Mouse (Mus musculus): ENCODE data around the gene Npy4r. TPM values are rescaled to one million over a fixed set of nuclear protein-coding genes. Genes with fewer than 3 reads are reported as not detected.

Gene Npy4r
- polyA plus RNA-seq, 2 experiments, result 0.01 TPM; not detected in 1

DNA sequence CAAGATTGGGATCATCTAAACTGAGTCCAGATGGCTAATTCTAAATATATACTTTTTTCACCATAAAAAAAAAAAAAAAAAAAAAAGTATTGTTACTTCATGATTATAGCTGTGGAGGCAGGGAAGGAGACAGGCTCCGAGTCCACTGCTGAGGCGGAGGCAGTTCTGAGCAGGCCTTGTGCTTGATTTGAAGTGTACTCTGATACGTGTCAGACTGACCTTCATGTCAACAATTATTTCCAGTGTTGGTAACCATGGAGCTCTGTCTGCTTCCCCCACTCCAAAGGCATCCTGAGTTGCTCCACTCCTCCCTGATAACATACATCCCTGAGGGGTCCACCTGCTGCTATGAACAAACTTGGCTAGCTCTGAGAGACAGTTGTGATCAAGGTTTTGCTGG lies 18.8 kb upstream of the Npy4r start:
- Histone ChIP-seq H3K9me3 (ENCODE audit: control insufficient read depth, low read length) (no peaks in the 10 kb centered on the region), H3K36me3 (replicated peaks; ENCODE audit: control insufficient read depth, insufficient read depth, low read depth) (no peaks in the 10 kb centered on the region), H3K27me3 (ENCODE audit: control insufficient read depth, insufficient read depth, low read length) (no peaks in the 10 kb centered on the region), H3K27ac (no peak overlapping the region), H3K9ac (replicated peaks) (no peak overlapping the region), H3K4me2 (ENCODE audit: low read depth) (no peak overlapping the region), H3K4me1 (replicated peaks; ENCODE audit: control insufficient read depth in 2 of 2, insufficient read depth in 2 of 2, low read length in 1 of 2) (no peaks in the 10 kb centered on the region), H3K4me3 (ENCODE audit: insufficient read depth in 1 of 2, low read depth in 2 of 2, low read length in 2 of 2) (no peak overlapping the region)
- ATAC-seq (ENCODE audit: insufficient read depth) (no peak), DNase-seq (ENCODE audit: low read depth in 3 of 3, low spot score in 3 of 3) (no peak)
- 72% methylated on average over 3 of the region's 3 CpGs for WGBS (ENCODE audit: insufficient replicate concordance)
- TF ChIP-seq CTCF (IDR thresholded peaks at IDR 0.05; ENCODE audit: low read depth), result no peak
- TF ChIP-seq EP300 (IDR thresholded peaks at IDR 0.05; ENCODE audit: low read depth), result no peak

DNA sequence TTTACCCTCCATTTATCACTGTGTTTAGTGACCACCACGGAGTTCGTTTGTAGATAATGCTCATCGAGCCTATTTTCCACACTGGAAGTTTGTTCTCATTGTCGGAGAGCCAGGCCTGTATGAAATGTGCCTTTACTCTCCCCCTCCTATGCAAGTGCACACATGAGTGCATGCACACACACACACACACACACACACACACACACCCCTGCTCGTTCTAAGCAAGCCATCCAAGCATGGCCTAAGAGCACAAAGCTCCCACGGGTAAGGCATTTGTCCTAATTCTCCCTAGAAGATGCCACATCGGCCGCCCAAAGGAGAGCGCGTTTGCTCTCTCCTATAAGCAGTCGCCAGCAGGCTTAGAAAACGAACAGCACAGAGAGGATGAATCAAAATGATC lies 3.5 kb upstream of the Npy4r start:
- no peak overlapping the region for H3K4me3 ChIP-seq (ENCODE audit: insufficient read depth in 1 of 2, low read depth in 2 of 2, low read length in 2 of 2)
- no peaks in the 10 kb centered on the region for H3K9me3 ChIP-seq (ENCODE audit: control insufficient read depth, low read length)
- ATAC-seq (ENCODE audit: insufficient read depth) (no peak), DNase-seq (ENCODE audit: low read depth in 3 of 3, low spot score in 3 of 3) (no peak)
- no peak overlapping the region for H3K27ac ChIP-seq
- H3K4me1 ChIP-seq (replicated peaks; ENCODE audit: control insufficient read depth in 2 of 2, insufficient read depth in 2 of 2, low read length in 1 of 2), result no peaks in the 10 kb centered on the region
- TF ChIP-seq EP300 (IDR thresholded peaks at IDR 0.05; ENCODE audit: low read depth) (no peak), CTCF (IDR thresholded peaks at IDR 0.05; ENCODE audit: low read depth) (no peak)
- H3K27me3 ChIP-seq (ENCODE audit: control insufficient read depth, insufficient read depth, low read length), result no peaks in the 10 kb centered on the region
- WGBS (ENCODE audit: insufficient replicate concordance), result 65% methylated on average over 12 of the region's 12 CpGs
- H3K36me3 ChIP-seq (replicated peaks; ENCODE audit: control insufficient read depth, insufficient read depth, low read depth), result no peaks in the 10 kb centered on the region
- no peak overlapping the region for H3K4me2 ChIP-seq (ENCODE audit: low read depth)
- H3K9ac ChIP-seq (replicated peaks), result no peak overlapping the region

DNA sequence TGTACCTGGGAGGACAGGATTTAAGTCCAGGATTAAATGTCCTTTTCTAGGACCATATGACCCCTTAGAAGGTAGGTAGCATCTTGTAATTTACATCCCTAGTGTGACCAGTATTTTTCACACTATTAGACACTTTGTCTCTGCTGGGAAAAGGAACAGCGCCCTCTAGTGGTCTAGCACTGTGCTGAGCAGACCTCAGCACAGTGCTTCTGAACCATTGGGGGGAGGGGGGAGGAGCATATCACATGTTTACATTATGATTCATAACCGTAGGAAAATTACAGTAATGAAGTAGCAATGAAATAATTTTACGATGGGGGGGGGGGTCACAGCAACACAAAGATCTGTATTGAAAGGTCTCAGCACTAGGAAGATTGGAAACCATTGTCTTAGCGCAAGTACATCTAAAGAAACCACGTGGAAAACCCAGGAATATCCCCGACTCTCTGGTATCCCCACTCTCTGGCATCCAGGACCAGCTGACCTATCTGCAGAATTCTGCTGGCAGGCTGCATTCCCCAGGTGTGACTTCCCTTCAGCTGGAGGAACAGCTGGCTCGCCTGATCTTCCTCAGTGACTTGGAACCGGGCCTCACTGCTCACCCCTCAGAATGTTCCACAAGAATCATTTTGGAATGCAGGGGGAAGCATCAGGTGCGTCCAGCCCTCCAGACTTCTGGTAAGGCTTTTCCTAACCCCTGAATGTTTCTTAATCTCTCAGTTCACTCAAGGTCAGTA lies 2.5 kb upstream of the Npy4r start:
- Histone ChIP-seq H3K4me1 (replicated peaks; ENCODE audit: control insufficient read depth in 2 of 2, insufficient read depth in 2 of 2, low read length in 1 of 2) (no peaks in the 10 kb centered on the region), H3K27me3 (ENCODE audit: control insufficient read depth, insufficient read depth, low read length) (no peaks in the 10 kb centered on the region), H3K36me3 (replicated peaks; ENCODE audit: control insufficient read depth, insufficient read depth, low read depth) (no peaks in the 10 kb centered on the region), H3K9ac (replicated peaks) (no peak overlapping the region), H3K27ac (no peak overlapping the region), H3K4me3 (ENCODE audit: insufficient read depth in 1 of 2, low read depth in 2 of 2, low read length in 2 of 2) (no peak overlapping the region), H3K9me3 (ENCODE audit: control insufficient read depth, low read length) (no peaks in the 10 kb centered on the region), H3K4me2 (ENCODE audit: low read depth) (no peak overlapping the region)
- peak; percentile 3 to 12 (median 11) for DNase-seq (ENCODE audit: low read depth in 3 of 3, low spot score in 3 of 3)
- WGBS (ENCODE audit: insufficient replicate concordance), result 46% methylated on average over 9 of the region's 9 CpGs
- ATAC-seq (ENCODE audit: insufficient read depth), result no peak
- TF ChIP-seq EP300 (IDR thresholded peaks at IDR 0.05; ENCODE audit: low read depth), result no peak
- peak; percentile 73 for TF ChIP-seq CTCF (IDR thresholded peaks at IDR 0.05; ENCODE audit: low read depth)

DNA sequence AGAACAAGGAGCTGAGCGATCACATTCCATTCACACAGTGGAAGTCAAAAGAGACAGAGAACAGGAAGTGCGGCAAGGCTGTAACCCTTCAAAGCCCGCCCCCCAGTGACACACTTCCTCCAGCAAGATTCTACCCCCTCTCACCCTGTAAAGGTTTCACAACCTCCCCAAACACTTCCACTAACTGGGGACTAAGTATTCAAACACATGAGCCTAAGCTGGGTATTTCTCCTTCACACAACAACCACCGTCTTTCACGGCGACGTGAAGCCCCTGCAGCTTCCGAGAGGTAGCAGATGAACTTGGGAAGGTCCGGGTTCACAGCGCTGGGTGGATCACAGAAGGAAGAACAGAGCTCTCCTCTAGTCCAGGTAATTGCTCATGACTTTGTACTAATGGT lies 9.4 kb downstream of the Npy4r start:
- TF ChIP-seq EP300 (IDR thresholded peaks at IDR 0.05; ENCODE audit: low read depth), result no peak
- TF ChIP-seq CTCF (IDR thresholded peaks at IDR 0.05; ENCODE audit: low read depth), result no peak
- no peak for DNase-seq (ENCODE audit: low read depth in 3 of 3, low spot score in 3 of 3)
- ATAC-seq (ENCODE audit: insufficient read depth), result no peak
- H3K4me3 ChIP-seq (ENCODE audit: insufficient read depth in 1 of 2, low read depth in 2 of 2, low read length in 2 of 2), result no peak overlapping the region
- H3K27me3 ChIP-seq (ENCODE audit: control insufficient read depth, insufficient read depth, low read length), result no peaks in the 10 kb centered on the region
- H3K27ac ChIP-seq, result no peak overlapping the region
- no peaks in the 10 kb centered on the region for H3K36me3 ChIP-seq (replicated peaks; ENCODE audit: control insufficient read depth, insufficient read depth, low read depth)
- H3K4me1 ChIP-seq (replicated peaks; ENCODE audit: control insufficient read depth in 2 of 2, insufficient read depth in 2 of 2, low read length in 1 of 2), result no peaks in the 10 kb centered on the region
- WGBS (ENCODE audit: insufficient replicate concordance), result 72% methylated on average over 10 of the region's 10 CpGs
- H3K9me3 ChIP-seq (ENCODE audit: control insufficient read depth, low read length), result no peaks in the 10 kb centered on the region
- no peak overlapping the region for H3K4me2 ChIP-seq (ENCODE audit: low read depth)
- H3K9ac ChIP-seq (replicated peaks), result no peak overlapping the region

DNA sequence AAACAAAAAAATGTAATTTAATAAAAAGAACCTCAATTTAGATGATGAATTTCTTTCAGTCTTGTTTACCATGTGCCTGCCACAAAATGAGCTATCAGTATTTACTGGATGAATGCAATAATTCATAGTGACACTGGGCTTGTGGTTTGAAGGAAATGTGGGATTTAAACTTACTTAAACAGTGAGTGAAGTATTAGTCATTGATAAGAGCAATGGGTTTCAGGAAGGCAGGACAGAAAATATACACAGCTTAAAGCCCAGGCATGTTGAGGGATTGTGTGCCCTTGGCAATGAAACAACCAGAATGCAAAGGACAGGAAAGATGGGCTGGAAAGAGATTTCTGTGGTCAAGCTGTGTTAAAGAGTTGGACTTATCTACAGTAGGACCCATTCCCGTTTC lies 10.0 kb downstream of the Npy4r start:
- Histone ChIP-seq H3K9me3 (ENCODE audit: control insufficient read depth, low read length) (no peaks in the 10 kb centered on the region), H3K36me3 (replicated peaks; ENCODE audit: control insufficient read depth, insufficient read depth, low read depth) (no peaks in the 10 kb centered on the region), H3K4me3 (ENCODE audit: insufficient read depth in 1 of 2, low read depth in 2 of 2, low read length in 2 of 2) (no peak overlapping the region), H3K9ac (replicated peaks) (no peak overlapping the region), H3K4me1 (replicated peaks; ENCODE audit: control insufficient read depth in 2 of 2, insufficient read depth in 2 of 2, low read length in 1 of 2) (no peaks in the 10 kb centered on the region), H3K4me2 (ENCODE audit: low read depth) (no peak overlapping the region), H3K27ac (no peak overlapping the region), H3K27me3 (ENCODE audit: control insufficient read depth, insufficient read depth, low read length) (no peaks in the 10 kb centered on the region)
- TF ChIP-seq CTCF (IDR thresholded peaks at IDR 0.05; ENCODE audit: low read depth) (no peak), EP300 (IDR thresholded peaks at IDR 0.05; ENCODE audit: low read depth) (no peak)
- DNase-seq (ENCODE audit: low read depth in 3 of 3, low spot score in 3 of 3), result no peak
- no peak for ATAC-seq (ENCODE audit: insufficient read depth)
- WGBS (ENCODE audit: insufficient replicate concordance), result 47% methylated on average over 1 of the region's 1 CpGs
